Mouse (Mus musculus) MEL (cell line): ENCODE data around the gene Slk. TPM values are rescaled to one million over a fixed set of nuclear protein-coding genes. Genes with fewer than 3 reads are reported as not detected.

ENCODE experiments used
- DNase-seq: peaks from one replicate; pipeline ENCODE4 v3.0.0; 2011; ENCODE audit warnings: low read depth, low spot score
- H3K27ac ChIP-seq: 2 replicates; pipeline ENCODE4 v1.5.1; 2012; ENCODE audit warnings: low read depth, mild to moderate bottlenecking, control low read depth, low read length, moderate library complexity; ENCODE audit not compliant: control insufficient read depth
- H3K27me3 ChIP-seq, 2 experiments: fragments of 150-350 bp in 1 of 2; sonication (generic) in 1 of 2; 2 replicates each; pipeline ENCODE4 v1.6.1; 2012; ENCODE audit warnings: low read length in 2 of 2, mild to moderate bottlenecking in 2 of 2, improper control_type of control experiment in 1 of 2, moderate library complexity in 1 of 2; ENCODE audit not compliant: insufficient read depth in 2 of 2, control insufficient read depth in 1 of 2
- H3K36me3 ChIP-seq, 2 experiments: 2 replicates each; pipeline ENCODE4 v1.6.1; 2012 to 2014; ENCODE audit warnings: low read length in 2 of 2, improper control_type of control experiment in 1 of 2, inconsistent platforms in 1 of 2, mild to moderate bottlenecking in 1 of 2; ENCODE audit not compliant: insufficient read depth in 2 of 2, control insufficient read depth in 1 of 2
- H3K4me1 ChIP-seq, 2 experiments: fragments of 150-350 bp in 1 of 2; sonication (generic) in 1 of 2; 2 replicates each; pipeline ENCODE4 v1.6.1; 2012; ENCODE audit warnings: low read length in 2 of 2, improper control_type of control experiment in 1 of 2, mild to moderate bottlenecking in 1 of 2; ENCODE audit not compliant: insufficient read depth in 2 of 2, control insufficient read depth in 1 of 2
- H3K4me3 ChIP-seq, 2 experiments: fragments of 150-350 bp in 1 of 2; sonication (generic) in 1 of 2; 2 replicates each; pipeline ENCODE4 v1.5.1; 2012; ENCODE audit warnings: low read depth in 2 of 2, low read length in 2 of 2, mild to moderate bottlenecking in 2 of 2, moderate library complexity in 2 of 2, control low read depth in 1 of 2, improper control_type of control experiment in 1 of 2; ENCODE audit not compliant: control insufficient read depth in 1 of 2, insufficient read depth in 1 of 2
- H3K79me2 ChIP-seq: 2 replicates; pipeline ENCODE4 v1.6.1; 2012; ENCODE audit warnings: mild to moderate bottlenecking, low read length, moderate library complexity; ENCODE audit not compliant: control insufficient read depth, poor library complexity, insufficient read depth
- H3K9ac ChIP-seq: 2 replicates; pipeline ENCODE4 v1.6.1; 2012; ENCODE audit warnings: low read depth, mild to moderate bottlenecking, control low read depth, low read length, moderate library complexity; ENCODE audit not compliant: control insufficient read depth, poor library complexity, severe bottlenecking
- H3K9me3 ChIP-seq: fragments of 150-350 bp; sonication (generic); replicated peaks from 2 replicates; pipeline ENCODE4 v1.6.1; 2012; ENCODE audit warnings: mild to moderate bottlenecking, low read length, improper control_type of control experiment, moderate library complexity; ENCODE audit not compliant: insufficient read depth
- BHLHE40 ChIP-seq: IDR thresholded peaks from 2 replicates; pipeline ENCODE4 v1.6.1; 2012; ENCODE audit warnings: low read depth, mild to moderate bottlenecking, inconsistent platforms, low read length, improper control_type of control experiment, borderline replicate concordance
- CHD2 ChIP-seq: IDR thresholded peaks from 2 replicates; pipeline ENCODE4 v1.6.1; 2011; ENCODE audit warnings: low read length, improper control_type of control experiment
- CTCF ChIP-seq, 3 experiments: IDR thresholded peaks in 2 of 3; conservative IDR thresholded peaks in 1 of 3; 2 replicates each; pipeline ENCODE4 v1.5.1; 2011 to 2012; ENCODE audit warnings: low read length in 3 of 3, low read depth in 2 of 3, mild to moderate bottlenecking in 2 of 3, improper control_type of control experiment in 1 of 3, inconsistent platforms in 1 of 3, mixed read lengths in 1 of 3, moderate library complexity in 1 of 3; ENCODE audit not compliant: control insufficient read depth in 1 of 3, insufficient read depth in 1 of 3, poor library complexity in 1 of 3, severe bottlenecking in 1 of 3
- ELF1 ChIP-seq: IDR thresholded peaks from 2 replicates; pipeline ENCODE4 v1.6.1; 2014; ENCODE audit warnings: low read depth, mild to moderate bottlenecking, inconsistent platforms, low read length, improper control_type of control experiment, moderate library complexity
- EP300 ChIP-seq, 2 experiments: IDR thresholded peaks; 2 replicates each; pipeline ENCODE4 v1.6.1; 2011; ENCODE audit warnings: improper control_type of control experiment in 2 of 2, low read length in 2 of 2, low read depth in 1 of 2, mild to moderate bottlenecking in 1 of 2
- ETS1 ChIP-seq: IDR thresholded peaks from 2 replicates; pipeline ENCODE4 v1.6.1; 2012; ENCODE audit warnings: low read depth, mild to moderate bottlenecking, inconsistent platforms, low read length, improper control_type of control experiment, moderate library complexity
- GABPA ChIP-seq: IDR thresholded peaks from 2 replicates; pipeline ENCODE4 v1.6.1; 2012; ENCODE audit warnings: low read depth, mild to moderate bottlenecking, inconsistent platforms, low read length, improper control_type of control experiment, moderate library complexity
- GATA1 ChIP-seq: IDR thresholded peaks from 2 replicates; pipeline ENCODE4 v1.6.1; 2011; ENCODE audit warnings: low read depth, low read length, improper control_type of control experiment
- HCFC1 ChIP-seq: IDR thresholded peaks from 2 replicates; pipeline ENCODE4 v1.6.1; 2012; ENCODE audit warnings: low read depth, mild to moderate bottlenecking, inconsistent platforms, low read length, improper control_type of control experiment, moderate library complexity
- JUND ChIP-seq: IDR thresholded peaks from 2 replicates; pipeline ENCODE4 v1.6.1; 2011; ENCODE audit warnings: low read depth, mild to moderate bottlenecking, improper control_type of control experiment, low read length
- KAT2A ChIP-seq: conservative IDR thresholded peaks from 2 replicates; pipeline ENCODE4 v1.6.1; 2012; ENCODE audit warnings: low read depth, low read length, improper control_type of control experiment, inconsistent platforms
- MAFK ChIP-seq: IDR thresholded peaks from 2 replicates; pipeline ENCODE4 v1.6.1; 2011; ENCODE audit warnings: low read depth, mild to moderate bottlenecking, low read length, improper control_type of control experiment, borderline replicate concordance
- MAZ ChIP-seq: IDR thresholded peaks from 2 replicates; pipeline ENCODE4 v1.6.1; 2012; ENCODE audit warnings: low read depth, mild to moderate bottlenecking, inconsistent platforms, low read length, improper control_type of control experiment
- MEF2A ChIP-seq: IDR thresholded peaks from 2 replicates; pipeline ENCODE4 v1.6.1; 2014; ENCODE audit warnings: low read depth, mild to moderate bottlenecking, inconsistent platforms, low read length, improper control_type of control experiment; ENCODE audit not compliant: poor library complexity, insufficient replicate concordance, severe bottlenecking; ENCODE audit errors: extremely low read depth
- MYB ChIP-seq: IDR thresholded peaks from 2 replicates; pipeline ENCODE4 v1.6.1; 2011; ENCODE audit warnings: mild to moderate bottlenecking, low read depth, low read length, improper control_type of control experiment
- MYC ChIP-seq: IDR thresholded peaks from 2 replicates; pipeline ENCODE4 v1.6.1; 2011; ENCODE audit warnings: low read depth, mild to moderate bottlenecking, low read length, improper control_type of control experiment, moderate library complexity
- NRF1 ChIP-seq: IDR thresholded peaks from 2 replicates; pipeline ENCODE4 v1.6.1; 2014; ENCODE audit warnings: low read depth, mild to moderate bottlenecking, inconsistent platforms, low read length, improper control_type of control experiment, moderate library complexity; ENCODE audit not compliant: poor library complexity, insufficient read depth, severe bottlenecking
- POLR2A ChIP-seq, 2 experiments: IDR thresholded peaks; 2 replicates each; pipeline ENCODE4 v1.6.1; 2011 to 2012; ENCODE audit warnings: low read length in 2 of 2, mild to moderate bottlenecking in 2 of 2, control low read depth in 1 of 2, improper control_type of control experiment in 1 of 2, low read depth in 1 of 2, moderate library complexity in 1 of 2; ENCODE audit not compliant: control insufficient read depth in 1 of 2, insufficient read depth in 1 of 2, poor library complexity in 1 of 2
- POLR2AphosphoS5 ChIP-seq: IDR thresholded peaks from 2 replicates; pipeline ENCODE4 v1.6.1; 2012; ENCODE audit warnings: low read depth, borderline replicate concordance, mild to moderate bottlenecking, inconsistent platforms, low read length, moderate library complexity, mixed read lengths
- RAD21 ChIP-seq: IDR thresholded peaks from 2 replicates; pipeline ENCODE4 v1.6.1; 2011; ENCODE audit warnings: mild to moderate bottlenecking, low read depth, low read length, improper control_type of control experiment
- SIN3A ChIP-seq: IDR thresholded peaks from 2 replicates; pipeline ENCODE4 v1.6.1; 2012; ENCODE audit warnings: low read length, improper control_type of control experiment, inconsistent platforms
- SMC3 ChIP-seq: IDR thresholded peaks from 2 replicates; pipeline ENCODE4 v1.6.1; 2011; ENCODE audit warnings: low read depth, low read length, improper control_type of control experiment
- TAL1 ChIP-seq: IDR thresholded peaks from 2 replicates; pipeline ENCODE4 v1.6.1; 2012; ENCODE audit warnings: mild to moderate bottlenecking, inconsistent platforms, low read length, moderate library complexity, mixed read lengths
- TBP ChIP-seq: IDR thresholded peaks from 2 replicates; pipeline ENCODE4 v1.8.0; 2011; ENCODE audit warnings: low read depth, low read length, improper control_type of control experiment
- TCF12 ChIP-seq: IDR thresholded peaks from 2 replicates; pipeline ENCODE4 v1.6.1; 2014; ENCODE audit warnings: low read depth, mild to moderate bottlenecking, inconsistent platforms, low read length, improper control_type of control experiment, moderate library complexity
- UBTF ChIP-seq: IDR thresholded peaks from 2 replicates; pipeline ENCODE4 v1.6.1; 2012; ENCODE audit warnings: low read depth, mild to moderate bottlenecking, inconsistent platforms, low read length, improper control_type of control experiment, moderate library complexity, borderline replicate concordance; ENCODE audit not compliant: insufficient read depth
- ZC3H11A ChIP-seq: IDR thresholded peaks from 2 replicates; pipeline ENCODE4 v1.6.1; 2012; ENCODE audit warnings: low read depth, mild to moderate bottlenecking, inconsistent platforms, low read length, improper control_type of control experiment
- ZKSCAN1 ChIP-seq: IDR thresholded peaks from 2 replicates; pipeline ENCODE4 v1.6.1; 2012; ENCODE audit warnings: low read depth, mild to moderate bottlenecking, inconsistent platforms, low read length, improper control_type of control experiment, moderate library complexity
- ZMIZ1 ChIP-seq: IDR thresholded peaks from 2 replicates; pipeline ENCODE4 v1.6.1; 2012; ENCODE audit warnings: low read depth, mild to moderate bottlenecking, inconsistent platforms, low read length, improper control_type of control experiment, moderate library complexity
- polyA plus RNA-seq, 2 experiments: library from polyadenylated mRNA; stranded (reverse) in 1 of 2; unstranded in 1 of 2; fragments of >175 nt in 1 of 2; fragments of >200 nt in 1 of 2; gene quantifications; 2 replicates each; pipeline versions ENCODE4 v1.2.1 to v1.2.4; 2012; ENCODE audit warnings: low replicate concordance in 2 of 2, low read depth in 1 of 2; ENCODE audit not compliant: insufficient read length in 2 of 2, insufficient read depth in 1 of 2, missing spikeins in 1 of 2
- total RNA-seq: library from RNA; depleted of rRNA; stranded (reverse); fragments of 300-350 nt; gene quantifications from 2 replicates; pipeline ENCODE4 v1.2.3, GENCODE M21; 2012

The Slk gene
- total and polyA plus RNA-seq, 3 experiments: 65.0 to 103 (median 88.2) TPM

GRCm38 (mm10) chr19:47674419-47674818 is 94.9 kb downstream of the Slk start:
- peak overlapping the region; percentile 50 to 79 for H3K4me3 ChIP-seq
- no peaks in the 10 kb centered on the region; a peak in 1 of 4 replicates for H3K27me3 ChIP-seq
- peak overlapping the region; percentile 59 for H3K9ac ChIP-seq
- no peak overlapping the region for H3K27ac ChIP-seq
- H3K4me1 ChIP-seq: no peaks in the 10 kb centered on the region
- peak; percentile 76 for DNase-seq
- H3K36me3 ChIP-seq: no peaks in the 10 kb centered on the region
- TF ChIP-seq CHD2: no peak
- TF ChIP-seq RAD21: peak; percentile 62
- TF ChIP-seq ETS1: no peak
- peak; percentile 71 for TF ChIP-seq ZC3H11A
- TF ChIP-seq HCFC1: no peak
- no peak for TF ChIP-seq JUND
- no peak for TF ChIP-seq POLR2AphosphoS5
- TF ChIP-seq SIN3A: peak; percentile 28; the same call in 1 of the 2 replicates
- peak; percentile 89 for TF ChIP-seq SMC3
- TF ChIP-seq BHLHE40: no peak
- no peak for TF ChIP-seq KAT2A
- no peak for TF ChIP-seq TBP
- no peak for TF ChIP-seq GABPA
- no peak for TF ChIP-seq MEF2A
- TF ChIP-seq GATA1: no peak
- no peak for TF ChIP-seq ZKSCAN1
- TF ChIP-seq MYC: no peak
- TF ChIP-seq TAL1: no peak
- no peak for TF ChIP-seq EP300 (IDR thresholded peaks at IDR 0.05; ENCODE audit: low read depth in 1 of 2, low read length in 2 of 2)
- TF ChIP-seq NRF1: no peak
- no peak for TF ChIP-seq UBTF
- no peak for TF ChIP-seq ELF1
- no peak for TF ChIP-seq ZMIZ1
- no peak for TF ChIP-seq POLR2A (IDR thresholded peaks at IDR 0.05; ENCODE audit: control insufficient read depth in 1 of 2, insufficient read depth in 1 of 2, low read depth in 1 of 2, low read length in 2 of 2, poor library complexity in 1 of 2)
- TF ChIP-seq MAZ: no peak
- TF ChIP-seq TCF12: no peak
- TF ChIP-seq MYB: no peak
- peak; percentile 86 to 99 (median 89) for TF ChIP-seq CTCF (IDR thresholded peaks at IDR 0.05 in 2 of 3, conservative IDR thresholded peaks at IDR 0.05 in 1 of 3; ENCODE audit: control insufficient read depth in 1 of 3, insufficient read depth in 1 of 3, low read depth in 2 of 3, low read length in 3 of 3, poor library complexity in 1 of 3, severe bottlenecking in 1 of 3)
- no peak for TF ChIP-seq MAFK
- TF ChIP-seq, all 39 proteins: peak for 5
- H3K79me2 ChIP-seq: no peaks in the 10 kb centered on the region
- H3K9me3 ChIP-seq: no peaks in the 10 kb centered on the region
